Mouse (Mus musculus) midbrain, postnatal 0 days (tissue): Measurements from ENCODE around the gene Hoxa10. TPM values are rescaled to one million over a fixed set of nuclear protein-coding genes. Genes with fewer than 3 reads are reported as not detected.

Experiments
- ATAC-seq: fragments of 200-750 bp; cut with Nextera tagmentation; 2 replicates; pipeline ENCODE4 v1.8.0; 2017; ENCODE audit warnings: moderate number of reproducible peaks, mild to moderate bottlenecking, moderate TSS enrichment, moderate library complexity; ENCODE audit not compliant: low FRiP score
- DNase-seq: peaks from one replicate; pipeline ENCODE4 v3.0.0-alpha.2; 2015; ENCODE audit warnings: low spot score
- H3K27ac ChIP-seq: fragments of 300-500 bp; sonication (generic); 2 replicates; pipeline ENCODE4 v1.5.1; 2014; ENCODE audit warnings: low read depth, mild to moderate bottlenecking, low read length, mixed read lengths
- H3K27me3 ChIP-seq: fragments of 300-500 bp; sonication (generic); 2 replicates; pipeline ENCODE4 v1.6.1; 2014; ENCODE audit warnings: low read length, control low read depth, mixed read lengths; ENCODE audit not compliant: insufficient read depth
- H3K36me3 ChIP-seq: fragments of 300-500 bp; sonication (generic); 2 replicates; pipeline ENCODE4 v1.6.1; 2014; ENCODE audit warnings: low read length, control low read depth, mixed read lengths; ENCODE audit not compliant: insufficient read depth
- H3K4me1 ChIP-seq: fragments of 300-500 bp; sonication (generic); 2 replicates; pipeline ENCODE4 v1.6.1; 2014; ENCODE audit warnings: mild to moderate bottlenecking, control low read depth, antibody characterized with exemption, low read length, mixed read lengths; ENCODE audit not compliant: insufficient read depth
- H3K4me2 ChIP-seq: fragments of 300-500 bp; sonication (generic); 2 replicates; pipeline ENCODE4 v1.6.1; 2014; ENCODE audit warnings: low read depth, mild to moderate bottlenecking, low read length, mixed read lengths; ENCODE audit not compliant: poor library complexity, severe bottlenecking
- H3K4me3 ChIP-seq: fragments of 300-500 bp; sonication (generic); 2 replicates; pipeline ENCODE4 v1.5.1; 2014; ENCODE audit warnings: low read depth, mild to moderate bottlenecking, low read length, moderate library complexity
- H3K9ac ChIP-seq: fragments of 300-500 bp; sonication (generic); replicated peaks from 2 replicates; pipeline ENCODE4 v1.6.1; 2014; ENCODE audit warnings: mild to moderate bottlenecking, low read length, moderate library complexity, mixed read lengths; ENCODE audit not compliant: poor library complexity, severe bottlenecking
- H3K9me3 ChIP-seq: fragments of 300-500 bp; sonication (generic); 2 replicates; pipeline ENCODE4 v1.6.1; 2016; ENCODE audit warnings: low read length, control low read depth
- CTCF ChIP-seq: IDR thresholded peaks from 2 replicates; pipeline ENCODE4 v1.5.1; 2016; ENCODE audit warnings: antibody characterized with exemption, mild to moderate bottlenecking
- WGBS: fragments of 180-500 bp; shearing (Covaris S2); extraction: QIAGEN DNeasy Blood & Tissue Kit; methylation state at CpG from one replicate; pipeline ENCODE4 v1.1.7; 2014; 5-methylcytosine and 5-hydroxymethylcytosine counted together
- polyA plus RNA-seq: library from polyadenylated mRNA; unstranded; fragments of >200 nt; fragmentation: Nextera tagmentation; extraction: Ambion mirVana; gene quantifications from 2 replicates; pipeline ENCODE4 v1.2.1, GENCODE M21; 2015
- total RNA-seq: library from RNA; depleted of rRNA; stranded (reverse); fragments of >200 nt; gene quantifications from 2 replicates; pipeline ENCODE4 v1.2.3, GENCODE M21; 2014

The Hoxa10 gene
- total and polyA plus RNA-seq, 2 experiments from 2014 or later: not detected

DNA sequence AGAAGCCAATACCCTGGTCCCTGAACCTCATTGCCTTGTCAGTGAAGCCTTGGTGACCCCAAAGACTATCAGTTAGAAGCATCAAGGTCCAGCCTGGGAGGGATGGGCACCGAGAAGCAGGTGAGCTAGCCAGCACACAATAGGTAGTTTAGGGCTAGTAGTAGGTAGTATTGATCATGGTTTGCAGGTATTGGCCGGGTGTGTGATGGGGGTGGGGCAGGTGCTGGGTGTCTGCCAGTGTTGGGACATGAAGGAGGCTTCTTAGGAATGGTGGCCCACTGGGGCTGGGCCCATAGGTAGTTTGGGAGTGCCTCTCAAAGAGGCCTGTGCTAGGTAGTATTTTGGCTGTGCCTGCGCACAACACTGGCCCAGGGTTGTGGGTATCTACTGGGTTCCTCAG, 25.6 kb downstream of the Hoxa10 start:
- Histone ChIP-seq H3K9ac (no peak overlapping the region), H3K27me3 (peaks cover 97% of the 10 kb centered on the region), H3K4me2 (no peak overlapping the region), H3K36me3 (no peaks in the 10 kb centered on the region), H3K9me3 (no peaks in the 10 kb centered on the region), H3K4me3 (no peak overlapping the region), H3K4me1 (no peaks in the 10 kb centered on the region), H3K27ac (no peak overlapping the region)
- ATAC-seq: no peak
- no peak for DNase-seq
- WGBS: 4% methylated on average over 3 of the region's 3 CpGs
- no peak for TF ChIP-seq CTCF

GRCm38 (mm10) chr6:52214271-52214670, 26.4 kb downstream of the Hoxa10 start:
- ATAC-seq (no peak), DNase-seq (no peak)
- H3K36me3 ChIP-seq: no peaks in the 10 kb centered on the region
- no peaks in the 10 kb centered on the region for H3K9me3 ChIP-seq
- WGBS: 15% methylated on average over 5 of the region's 5 CpGs
- H3K27ac ChIP-seq: no peak overlapping the region
- H3K4me1 ChIP-seq: no peaks in the 10 kb centered on the region
- H3K9ac ChIP-seq: no peak overlapping the region
- H3K4me2 ChIP-seq: no peak overlapping the region
- H3K4me3 ChIP-seq: no peak overlapping the region
- TF ChIP-seq CTCF: no peak
- H3K27me3 ChIP-seq: peaks cover 97% of the 10 kb centered on the region

GRCm38 (mm10) chr6:52213119-52213986, 27.3 kb downstream of the Hoxa10 start, which contains the start of the genes Hoxa3 and Gm28308:
Hoxa3 (minus strand) TSS chr6:52213336.
Gm28308 (minus strand) TSS chr6:52213339.
- H3K4me1 ChIP-seq: no peaks in the 10 kb centered on the region
- no peak within 1 kb of the TSS for H3K9ac ChIP-seq
- H3K27ac ChIP-seq: no peak within 1 kb of the TSS
- H3K4me3 ChIP-seq: no peak within 1 kb of the TSS
- ATAC-seq (no peak), DNase-seq (no peak)
- TF ChIP-seq CTCF: no peak
- peaks cover 97% of the 10 kb centered on the region for H3K27me3 ChIP-seq
- H3K36me3 ChIP-seq: no peaks in the 10 kb centered on the region
- no peak within 1 kb of the TSS for H3K4me2 ChIP-seq
- H3K9me3 ChIP-seq: no peaks in the 10 kb centered on the region
- 3% methylated on average over 38 of the region's 38 CpGs for WGBS

DNA sequence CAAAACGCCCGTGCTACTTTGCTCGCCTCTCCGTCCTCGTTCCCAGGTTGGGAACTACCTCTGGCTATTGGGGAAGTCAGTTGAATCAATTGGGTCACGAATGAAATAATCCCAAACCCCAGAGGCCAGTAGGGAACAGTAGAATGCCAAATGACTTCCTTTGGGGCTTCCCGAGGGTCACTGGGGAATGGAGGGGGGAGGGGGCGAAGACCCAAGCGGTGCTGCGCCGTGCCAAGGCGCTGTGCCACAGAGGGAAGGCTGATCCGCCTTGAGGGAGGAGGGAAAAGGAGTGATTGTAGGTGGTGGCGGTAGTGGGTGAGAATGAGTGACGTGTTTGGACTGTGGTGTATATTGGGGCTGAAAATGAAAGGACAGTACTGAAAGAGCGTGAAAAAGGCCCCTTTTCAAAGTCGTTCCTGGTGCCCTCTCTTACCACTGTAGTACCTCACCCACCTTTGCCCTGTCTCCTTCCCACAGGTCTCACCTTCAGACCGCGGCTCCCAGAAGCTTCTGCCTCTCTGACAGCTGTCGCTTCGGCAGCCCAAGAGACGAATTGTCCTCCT, 28.0 kb downstream of the Hoxa10 start:
- no peak for TF ChIP-seq CTCF
- DNase-seq (no peak), ATAC-seq (no peak)
- H3K4me1 ChIP-seq: no peaks in the 10 kb centered on the region
- under 1% methylated on average over 22 of the region's 22 CpGs for WGBS
- no peak overlapping the region for H3K9ac ChIP-seq
- no peak overlapping the region for H3K4me3 ChIP-seq
- no peak overlapping the region for H3K27ac ChIP-seq
- H3K9me3 ChIP-seq: no peaks in the 10 kb centered on the region
- H3K36me3 ChIP-seq: no peaks in the 10 kb centered on the region
- H3K27me3 ChIP-seq: peaks cover 96% of the 10 kb centered on the region
- H3K4me2 ChIP-seq: no peak overlapping the region

GRCm38 (mm10) chr6:52211961-52212360, 28.7 kb downstream of the Hoxa10 start:
- ATAC-seq (no peak), DNase-seq (no peak)
- 6% methylated on average over 13 of the region's 13 CpGs for WGBS
- Histone ChIP-seq H3K4me2 (no peak overlapping the region), H3K27ac (no peak overlapping the region), H3K4me1 (no peaks in the 10 kb centered on the region), H3K9me3 (no peaks in the 10 kb centered on the region), H3K4me3 (no peak overlapping the region), H3K27me3 (peaks cover 96% of the 10 kb centered on the region), H3K36me3 (no peaks in the 10 kb centered on the region), H3K9ac (no peak overlapping the region)
- no peak for TF ChIP-seq CTCF
